Mouse (Mus musculus): ENCODE results near the gene Tmem50b. TPM values are rescaled to one million over a fixed set of nuclear protein-coding genes. Genes with fewer than 3 reads are reported as not detected.

Tmem50b gene
- polyA plus RNA-seq, 1 experiment from 2014 or later: 55.7 TPM

DNA sequence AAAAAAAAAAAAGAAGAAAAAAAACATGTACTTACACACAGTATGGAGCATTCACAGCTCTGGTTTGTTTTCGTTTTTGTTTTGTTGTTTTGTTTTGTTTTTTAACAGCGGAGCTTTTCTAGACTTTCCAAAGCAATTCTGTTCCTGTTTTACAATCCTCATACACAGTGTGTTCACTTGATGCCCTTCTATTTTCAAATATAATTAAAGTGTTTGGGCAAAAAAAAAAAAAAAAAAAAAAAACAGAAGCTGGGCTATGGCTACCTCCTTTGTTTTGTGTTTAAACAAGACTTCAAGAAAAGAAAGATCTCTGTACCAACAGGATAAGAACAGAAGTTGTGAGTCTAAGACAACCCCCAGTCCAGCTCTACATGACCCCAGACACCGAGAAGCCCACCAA lies 8.9 kb downstream of the Tmem50b start:
- Histone ChIP-seq H3K9me3 (replicated peaks) (no peaks in the 10 kb centered on the region), H3K27me3 (no peaks in the 10 kb centered on the region), H3K4me3 (no peak overlapping the region), H3K36me3 (peaks cover 6% of the 10 kb centered on the region; the same call in 1 of the 2 replicates), H3K4me2 (no peak overlapping the region), H3K4me1 (replicated peaks) (0 out of 2 replicates have a peak, but pooled peaks cover 2% of the 10 kb centered on the region), H3K9ac (no peak overlapping the region), H3K27ac (no peak overlapping the region)
- ATAC-seq (replicated peaks; ENCODE audit: insufficient number of reproducible peaks, insufficient read depth, low FRiP score, low read depth): no peak
- WGBS: 84% methylated on average over 3 of the region's 3 CpGs

DNA sequence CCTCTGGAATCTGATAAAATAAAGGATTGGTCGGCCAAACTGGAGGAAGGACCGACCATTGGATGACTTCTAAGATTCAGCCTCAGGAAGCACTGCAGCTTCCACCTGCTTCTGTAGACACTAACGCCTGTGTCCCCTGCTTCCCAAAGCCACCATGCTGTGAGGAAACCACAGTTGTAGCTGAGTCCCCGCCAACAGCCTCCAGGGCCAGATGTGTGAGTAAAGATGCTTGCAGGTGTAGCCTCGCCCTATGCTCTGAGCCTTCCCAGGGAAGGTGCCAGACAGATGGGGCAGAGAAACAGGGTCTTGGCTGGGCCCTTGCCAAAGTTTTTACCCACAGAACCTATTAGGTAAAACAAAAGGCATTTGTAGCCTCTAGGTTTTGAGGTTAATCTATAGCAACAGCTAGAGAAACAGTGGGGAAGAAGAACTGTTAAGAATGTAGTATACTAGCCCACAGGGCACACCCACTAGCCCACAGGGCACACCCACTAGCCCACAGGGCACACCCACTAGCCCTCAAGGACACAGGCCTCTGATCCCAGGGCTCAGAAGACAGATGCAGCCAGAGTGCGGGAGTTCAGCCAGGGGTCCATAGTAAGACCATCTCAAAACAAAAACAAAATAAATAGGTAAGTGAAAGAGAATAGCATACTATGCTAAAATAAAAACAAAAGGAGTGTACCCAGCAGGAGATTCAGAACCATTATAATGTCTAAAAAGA lies 9.7 kb downstream of the Tmem50b start:
- no peak overlapping the region for H3K4me2 ChIP-seq
- H3K9ac ChIP-seq: no peak overlapping the region
- peaks cover 6% of the 10 kb centered on the region; the same call in 1 of the 2 replicates for H3K36me3 ChIP-seq
- H3K9me3 ChIP-seq (replicated peaks): no peaks in the 10 kb centered on the region
- ATAC-seq (replicated peaks; ENCODE audit: insufficient number of reproducible peaks, insufficient read depth, low FRiP score, low read depth): no peak
- 0 out of 2 replicates have a peak, but pooled peaks cover 2% of the 10 kb centered on the region for H3K4me1 ChIP-seq (replicated peaks)
- no peak overlapping the region for H3K27ac ChIP-seq
- no peak overlapping the region for H3K4me3 ChIP-seq
- no peaks in the 10 kb centered on the region for H3K27me3 ChIP-seq
- 65% methylated on average over 6 of the region's 6 CpGs for WGBS

DNA sequence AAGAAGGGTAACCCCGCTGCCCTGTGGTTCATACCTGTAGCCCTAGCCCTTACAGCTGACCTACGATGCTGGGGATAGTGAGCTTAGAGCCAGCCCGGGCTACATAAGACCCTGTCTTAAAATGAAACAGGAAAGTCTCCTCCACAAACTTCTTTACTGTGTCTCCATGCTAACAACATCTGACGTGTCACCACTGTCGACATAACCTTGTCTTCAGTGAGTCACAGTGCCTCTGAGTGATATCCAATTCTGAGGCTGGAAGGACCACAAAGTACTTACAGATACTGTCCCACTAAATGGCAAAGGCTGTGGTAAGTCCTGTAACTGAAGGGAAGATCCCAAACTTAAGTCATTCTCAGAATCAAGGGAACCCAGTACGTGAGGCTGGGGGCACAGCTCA lies 11.4 kb downstream of the Tmem50b start:
- H3K27ac ChIP-seq: no peak overlapping the region
- H3K27me3 ChIP-seq: no peaks in the 10 kb centered on the region
- no peak overlapping the region for H3K9ac ChIP-seq
- no peaks in the 10 kb centered on the region for H3K4me1 ChIP-seq (replicated peaks)
- H3K4me2 ChIP-seq: no peak overlapping the region
- H3K36me3 ChIP-seq: peaks cover 14% of the 10 kb centered on the region
- 84% methylated on average over 6 of the region's 6 CpGs for WGBS
- no peak for ATAC-seq (replicated peaks; ENCODE audit: insufficient number of reproducible peaks, insufficient read depth, low FRiP score, low read depth)
- no peaks in the 10 kb centered on the region for H3K9me3 ChIP-seq (replicated peaks)
- no peak overlapping the region for H3K4me3 ChIP-seq

DNA sequence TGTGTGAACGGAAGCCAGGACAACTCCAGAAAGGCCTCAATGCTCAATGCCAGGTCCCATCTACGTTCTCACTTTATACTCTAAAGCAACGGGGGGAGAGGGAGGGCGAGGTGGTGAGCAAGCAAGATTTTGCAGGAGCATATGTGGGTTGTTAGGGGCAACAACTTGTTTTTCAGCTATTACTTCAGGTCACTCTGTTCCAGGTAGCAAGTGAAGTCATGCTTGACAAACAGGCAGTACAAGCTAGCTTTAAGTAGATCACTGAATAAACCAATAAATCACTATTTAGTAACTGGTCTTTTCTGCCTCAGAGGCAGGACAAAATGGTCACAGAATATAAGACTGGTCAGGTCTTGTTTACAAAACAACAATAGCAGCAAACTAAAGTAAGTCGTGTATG lies 12.0 kb downstream of the Tmem50b start:
- no peak overlapping the region for H3K4me3 ChIP-seq
- WGBS: 90% methylated on average over 5 of the region's 5 CpGs
- no peaks in the 10 kb centered on the region for H3K4me1 ChIP-seq (replicated peaks)
- no peaks in the 10 kb centered on the region for H3K27me3 ChIP-seq
- H3K9me3 ChIP-seq (replicated peaks): no peaks in the 10 kb centered on the region
- H3K36me3 ChIP-seq: peaks cover 16% of the 10 kb centered on the region
- H3K4me2 ChIP-seq: no peak overlapping the region
- no peak for ATAC-seq (replicated peaks; ENCODE audit: insufficient number of reproducible peaks, insufficient read depth, low FRiP score, low read depth)
- no peak overlapping the region for H3K9ac ChIP-seq
- no peak overlapping the region for H3K27ac ChIP-seq

DNA sequence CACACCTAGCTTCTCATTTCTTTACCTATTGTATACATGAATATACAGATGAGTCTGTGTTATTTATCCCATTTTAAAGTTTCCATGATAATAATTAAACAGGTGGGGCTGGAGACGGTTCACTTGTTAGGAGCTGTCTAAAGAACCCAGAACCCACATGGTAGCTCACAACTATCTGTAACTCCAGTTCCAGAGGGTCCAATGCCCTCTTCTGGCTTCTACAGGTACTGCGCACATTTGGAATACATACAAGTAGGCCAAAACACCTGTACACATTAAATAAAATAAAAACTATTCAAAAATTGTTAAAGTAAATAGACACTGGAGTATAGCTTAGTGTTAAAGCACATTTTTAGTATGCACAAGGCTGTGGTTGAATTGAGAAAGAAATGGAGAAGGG lies 15.3 kb downstream of the Tmem50b start:
- no peak for ATAC-seq (replicated peaks; ENCODE audit: insufficient number of reproducible peaks, insufficient read depth, low FRiP score, low read depth)
- WGBS: 79% methylated on average over 2 of the region's 2 CpGs
- Histone ChIP-seq H3K27me3 (no peaks in the 10 kb centered on the region), H3K9ac (no peak overlapping the region), H3K4me1 (replicated peaks) (no peaks in the 10 kb centered on the region), H3K4me3 (no peak overlapping the region), H3K36me3 (peaks cover 19% of the 10 kb centered on the region), H3K4me2 (no peak overlapping the region), H3K27ac (no peak overlapping the region), H3K9me3 (replicated peaks) (no peaks in the 10 kb centered on the region)

DNA sequence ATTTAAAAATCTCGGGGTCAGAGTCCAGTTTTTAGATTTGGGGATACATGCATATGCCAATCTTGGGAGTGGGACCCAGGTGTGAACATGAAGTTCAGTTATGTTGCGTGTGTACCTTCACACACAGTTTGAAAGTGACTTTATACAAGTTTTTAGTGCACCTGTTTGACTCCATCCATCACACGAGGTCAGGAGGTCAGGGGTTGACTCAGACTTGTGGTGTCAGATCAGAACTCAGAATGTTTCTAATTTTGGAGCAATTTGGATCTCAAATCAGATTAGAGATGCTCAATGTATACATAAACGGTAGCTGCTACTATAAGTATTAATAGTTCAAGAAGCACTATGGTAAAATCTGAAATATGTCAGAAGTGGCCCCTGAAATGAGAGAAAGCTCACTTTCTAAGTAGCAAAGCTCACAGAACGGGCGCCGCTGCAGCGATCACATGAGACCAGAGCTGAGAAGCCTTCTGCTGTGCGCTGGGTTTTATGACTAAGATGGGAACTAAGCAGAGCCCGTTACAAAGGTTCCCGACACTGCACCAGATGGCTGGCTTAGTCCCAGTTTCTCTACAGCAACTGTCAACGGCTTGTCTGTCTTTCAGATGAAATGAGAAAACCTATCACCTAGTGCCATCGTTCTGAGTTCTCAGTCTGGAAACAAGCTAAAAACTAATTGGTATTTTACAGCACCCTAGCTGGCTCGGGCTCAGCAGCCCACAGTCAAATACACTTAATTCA lies 18.4 kb downstream of the Tmem50b start:
- WGBS: 76% methylated on average over 14 of the region's 14 CpGs
- Histone ChIP-seq H3K27me3 (no peaks in the 10 kb centered on the region), H3K9ac (no peak overlapping the region), H3K4me3 (no peak overlapping the region), H3K4me1 (replicated peaks) (peaks cover 2% of the 10 kb centered on the region; the same call in 1 of the 2 replicates), H3K36me3 (peaks cover 23% of the 10 kb centered on the region), H3K9me3 (replicated peaks) (no peaks in the 10 kb centered on the region), H3K4me2 (no peak overlapping the region), H3K27ac (no peak overlapping the region)
- ATAC-seq (replicated peaks; ENCODE audit: insufficient number of reproducible peaks, insufficient read depth, low FRiP score, low read depth): no peak

DNA sequence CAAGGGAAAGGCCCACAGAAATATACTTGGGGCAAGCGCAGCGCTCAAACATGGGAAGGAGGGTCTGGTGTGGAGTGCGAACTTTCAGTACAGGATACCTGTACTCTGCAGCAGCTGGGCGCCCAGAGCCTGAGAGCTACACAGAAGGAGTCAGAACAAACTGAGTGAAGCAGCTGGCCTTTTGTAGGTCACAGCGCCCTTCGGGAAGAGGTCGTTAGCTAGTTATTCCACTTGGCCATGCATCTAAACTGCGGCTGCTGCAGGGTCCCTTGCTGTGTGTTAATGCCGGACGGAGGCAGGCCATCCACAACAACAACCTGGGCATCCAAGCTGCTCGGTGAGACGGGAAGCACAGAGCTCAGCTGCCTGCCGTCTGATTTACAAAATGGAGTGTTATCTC lies 22.4 kb downstream of the Tmem50b start:
- Histone ChIP-seq H3K9ac (no peak overlapping the region), H3K4me3 (no peak overlapping the region), H3K4me1 (replicated peaks) (peaks cover 2% of the 10 kb centered on the region; the same call in 1 of the 2 replicates), H3K9me3 (replicated peaks) (no peaks in the 10 kb centered on the region), H3K36me3 (peaks cover 13% of the 10 kb centered on the region), H3K4me2 (no peak overlapping the region), H3K27me3 (no peaks in the 10 kb centered on the region), H3K27ac (no peak overlapping the region)
- ATAC-seq (replicated peaks; ENCODE audit: insufficient number of reproducible peaks, insufficient read depth, low FRiP score, low read depth): no peak
- WGBS: 71% methylated on average over 13 of the region's 13 CpGs

DNA sequence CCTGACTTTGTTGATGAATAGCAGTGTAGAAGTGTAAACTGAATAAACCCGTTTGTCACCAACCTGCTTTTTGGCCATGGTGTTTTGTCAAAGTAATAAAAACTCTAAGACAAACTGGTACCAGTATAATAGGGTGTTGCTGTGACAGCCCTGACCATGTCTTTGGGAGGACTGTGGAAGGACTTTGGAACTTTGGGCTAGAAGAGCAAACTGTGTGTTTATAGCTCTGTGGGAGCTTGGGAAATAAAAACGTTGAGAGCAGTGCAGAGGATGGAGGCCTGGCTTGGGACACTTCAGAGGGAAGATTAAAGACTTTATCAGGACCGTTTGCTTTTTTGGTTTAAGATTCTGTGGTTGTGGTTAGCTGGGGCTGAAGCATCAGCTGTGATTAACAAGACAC lies 26.5 kb downstream of the Tmem50b start:
- Histone ChIP-seq H3K4me2 (no peak overlapping the region), H3K4me3 (no peak overlapping the region), H3K9ac (no peak overlapping the region), H3K27me3 (no peaks in the 10 kb centered on the region), H3K36me3 (no peaks in the 10 kb centered on the region), H3K4me1 (replicated peaks) (peaks cover 2% of the 10 kb centered on the region; the same call in 1 of the 2 replicates), H3K9me3 (replicated peaks) (no peaks in the 10 kb centered on the region), H3K27ac (no peak overlapping the region)
- 51% methylated on average over 3 of the region's 3 CpGs for WGBS
- no peak for ATAC-seq (replicated peaks; ENCODE audit: insufficient number of reproducible peaks, insufficient read depth, low FRiP score, low read depth)

DNA sequence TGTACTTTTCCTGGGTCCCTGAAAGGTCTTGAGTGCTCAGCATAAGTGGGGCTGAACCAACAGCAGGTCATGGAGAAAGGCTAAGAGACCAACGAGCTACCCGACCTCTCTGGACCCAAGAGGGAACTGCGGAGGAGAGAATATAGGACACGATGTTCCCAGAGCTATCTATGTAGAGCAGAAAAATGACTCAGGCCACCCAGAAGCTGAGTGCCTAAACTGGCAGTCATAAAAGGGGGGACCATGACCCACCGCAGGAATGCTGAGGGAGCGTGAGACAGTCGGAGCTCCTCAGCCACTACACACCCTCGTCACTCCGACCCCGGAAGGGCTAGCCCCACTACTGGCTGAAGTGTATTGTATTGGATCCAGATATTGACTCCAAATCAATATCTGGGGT lies 28.6 kb downstream of the Tmem50b start:
- Histone ChIP-seq H3K4me1 (replicated peaks) (peaks cover 2% of the 10 kb centered on the region; the same call in 1 of the 2 replicates), H3K9ac (no peak overlapping the region), H3K9me3 (replicated peaks) (no peaks in the 10 kb centered on the region), H3K4me2 (no peak overlapping the region), H3K27ac (no peak overlapping the region), H3K27me3 (no peaks in the 10 kb centered on the region), H3K4me3 (no peak overlapping the region), H3K36me3 (peaks cover 3% of the 10 kb centered on the region; the same call in 1 of the 2 replicates)
- WGBS: 86% methylated on average over 10 of the region's 10 CpGs
- no peak for ATAC-seq (replicated peaks; ENCODE audit: insufficient number of reproducible peaks, insufficient read depth, low FRiP score, low read depth)

DNA sequence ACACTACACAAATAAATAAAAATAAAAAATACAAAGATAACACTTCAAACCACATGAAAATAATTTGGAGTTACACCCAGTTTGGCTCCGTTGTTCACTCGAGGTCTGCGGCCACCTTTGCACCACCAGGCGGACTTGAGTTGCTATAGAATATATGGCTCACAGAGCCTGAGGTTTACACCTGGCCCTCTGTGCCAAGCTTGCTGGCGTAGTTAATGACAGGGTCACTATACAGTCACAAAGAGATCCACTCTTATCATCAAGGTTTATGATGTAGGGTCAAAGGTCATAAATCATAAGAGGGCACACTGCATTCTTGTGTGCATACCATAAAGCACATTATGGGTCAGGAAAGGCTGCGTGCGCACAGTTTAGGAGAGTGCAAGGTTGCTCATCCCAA lies 31.6 kb downstream of the Tmem50b start:
- no peak overlapping the region for H3K9ac ChIP-seq
- H3K27ac ChIP-seq: no peak overlapping the region
- no peak overlapping the region for H3K4me2 ChIP-seq
- peaks cover 5% of the 10 kb centered on the region; the same call in 1 of the 2 replicates for H3K4me1 ChIP-seq (replicated peaks)
- no peak for ATAC-seq (replicated peaks; ENCODE audit: insufficient number of reproducible peaks, insufficient read depth, low FRiP score, low read depth)
- H3K9me3 ChIP-seq (replicated peaks): no peaks in the 10 kb centered on the region
- peaks cover 30% of the 10 kb centered on the region for H3K36me3 ChIP-seq
- 81% methylated on average over 7 of the region's 7 CpGs for WGBS
- no peak overlapping the region for H3K4me3 ChIP-seq
- no peaks in the 10 kb centered on the region for H3K27me3 ChIP-seq

DNA sequence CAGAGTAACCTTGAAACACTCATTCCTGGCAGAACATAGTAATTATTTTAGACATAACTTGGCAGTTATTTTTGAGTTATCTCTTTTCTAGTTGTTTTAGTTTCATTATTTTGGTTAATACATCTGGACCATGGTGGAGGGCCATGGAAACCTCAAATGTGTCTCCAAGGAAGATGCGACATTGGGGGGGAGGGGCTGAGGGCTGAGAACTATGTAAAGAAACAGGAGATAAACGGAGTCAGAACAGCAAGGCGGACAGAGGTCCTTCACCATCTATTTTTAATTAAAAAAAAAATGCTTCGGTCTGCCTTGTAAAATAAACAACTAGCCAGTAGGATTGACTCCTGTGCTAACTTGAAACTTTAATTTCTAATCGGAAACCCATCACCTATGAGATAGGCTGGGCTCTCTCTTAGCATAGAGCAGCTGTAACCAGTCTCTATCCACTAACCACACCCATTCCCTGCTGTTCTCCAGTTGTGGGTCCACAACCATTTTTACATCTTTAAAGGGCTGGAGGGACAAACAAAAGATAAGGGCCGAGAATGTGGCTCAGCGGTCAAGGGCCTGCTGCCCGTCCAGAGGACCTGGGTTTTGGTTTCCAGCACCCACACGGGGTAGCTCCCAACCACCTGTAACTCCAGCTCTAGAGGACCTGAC lies 32.2 kb downstream of the Tmem50b start:
- 52% methylated on average over 9 of the region's 9 CpGs for WGBS
- peaks cover 5% of the 10 kb centered on the region; the same call in 1 of the 2 replicates for H3K4me1 ChIP-seq (replicated peaks)
- H3K9ac ChIP-seq: no peak overlapping the region
- peaks cover 34% of the 10 kb centered on the region for H3K36me3 ChIP-seq
- no peaks in the 10 kb centered on the region for H3K9me3 ChIP-seq (replicated peaks)
- no peak for ATAC-seq (replicated peaks; ENCODE audit: insufficient number of reproducible peaks, insufficient read depth, low FRiP score, low read depth)
- H3K4me3 ChIP-seq: no peak overlapping the region
- no peaks in the 10 kb centered on the region for H3K27me3 ChIP-seq
- H3K4me2 ChIP-seq: no peak overlapping the region
- no peak overlapping the region for H3K27ac ChIP-seq

Data from heart, embryonic 15.5 days (tissue).